8 mouse cellular contexts compared by ENCODE assay signal in the genomic region with DNA sequence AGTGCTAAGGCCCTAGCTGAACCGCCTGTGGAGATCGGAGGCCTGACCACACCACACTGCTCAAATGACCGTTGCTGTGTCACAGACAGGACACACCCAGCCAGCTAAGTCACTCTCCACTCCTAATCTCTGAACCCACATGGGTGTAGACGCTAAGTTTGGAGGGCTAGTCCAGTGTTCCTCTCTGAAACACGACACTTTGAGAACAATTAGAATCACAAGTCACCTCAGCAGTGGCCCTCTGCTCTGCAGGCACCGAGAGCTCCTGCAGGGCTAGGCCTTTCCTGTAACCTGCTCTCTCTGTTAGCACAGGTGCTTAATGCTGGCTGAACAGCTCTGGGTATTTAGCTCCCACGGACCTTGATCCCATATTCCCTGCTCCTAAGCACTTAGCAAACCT. TPM values are rescaled to one million over a fixed set of nuclear protein-coding genes. Genes with fewer than 3 reads are reported as not detected.
DNase-seq lines count a peak whose midpoint lies in the region; ATAC-seq lines count a peak whose summit lies in the region.

No protein-coding gene starts in this region.

- H3K27ac ChIP-seq in hindbrain, embryonic 13.5 days: no peak overlapping the region
- no peak overlapping the region for H3K27ac ChIP-seq in hindbrain, embryonic 11.5 days (ENCODE audit: low read depth, low read length)
- peak overlapping the region; percentile 96 for H3K27ac ChIP-seq in heart, embryonic 16.5 days (ENCODE audit: low read length)

- 44% methylated on average over 7 of the region's 7 CpGs for WGBS in hindbrain, embryonic 13.5 days
- WGBS in hindbrain, embryonic 11.5 days: 42% methylated on average over 7 of the region's 7 CpGs
- 37% methylated on average over 7 of the region's 7 CpGs for WGBS in heart, embryonic 16.5 days

- no peak overlapping the region for H3K4me2 ChIP-seq in hindbrain, embryonic 13.5 days
- H3K4me2 ChIP-seq in hindbrain, embryonic 11.5 days (replicated peaks; ENCODE audit: low read depth, low read length): no peak overlapping the region
- H3K4me2 ChIP-seq in heart, embryonic 16.5 days (ENCODE audit: low read depth, low read length): peak overlapping the region; percentile 17; the same call in 1 of the 2 replicates

- no peaks in the 10 kb centered on the region for H3K27me3 ChIP-seq in hindbrain, embryonic 13.5 days
- no peaks in the 10 kb centered on the region for H3K27me3 ChIP-seq in hindbrain, embryonic 11.5 days (ENCODE audit: control insufficient read depth, insufficient read depth, low read length)
- H3K27me3 ChIP-seq in heart, embryonic 16.5 days (ENCODE audit: control insufficient read depth, insufficient read depth, low read length): no peaks in the 10 kb centered on the region

- no peaks in the 10 kb centered on the region for H3K9me3 ChIP-seq in hindbrain, embryonic 13.5 days
- no peaks in the 10 kb centered on the region for H3K9me3 ChIP-seq in hindbrain, embryonic 11.5 days (ENCODE audit: control insufficient read depth, low read length)
- H3K9me3 ChIP-seq in heart, embryonic 16.5 days (replicated peaks; ENCODE audit: control insufficient read depth, low read length): no peaks in the 10 kb centered on the region

- peaks cover 38% of the 10 kb centered on the region for H3K36me3 ChIP-seq in hindbrain, embryonic 13.5 days
- no peaks in the 10 kb centered on the region for H3K36me3 ChIP-seq in hindbrain, embryonic 11.5 days (ENCODE audit: control insufficient read depth, insufficient read depth, low read length)
- peaks cover 12% of the 10 kb centered on the region for H3K36me3 ChIP-seq in heart, embryonic 16.5 days (ENCODE audit: control insufficient read depth, insufficient read depth)

- H3K9ac ChIP-seq in hindbrain, embryonic 13.5 days: peak overlapping the region; percentile 46
- no peak overlapping the region for H3K9ac ChIP-seq in hindbrain, embryonic 11.5 days (ENCODE audit: low read depth, low read length)
- H3K9ac ChIP-seq in heart, embryonic 16.5 days (ENCODE audit: low read length): peak overlapping the region; percentile 59

- ATAC-seq in hindbrain, embryonic 13.5 days (ENCODE audit: low FRiP score): no peak
- ATAC-seq in hindbrain, embryonic 11.5 days (ENCODE audit: low FRiP score): no peak
- ATAC-seq in heart, embryonic 16.5 days (replicated peaks; ENCODE audit: extremely low read depth, insufficient read depth, low FRiP score): no peak
- peak; percentile 92 for ATAC-seq in megakaryocyte-erythroid progenitor cell, adult 5-6 weeks (replicated peaks; ENCODE audit: low FRiP score, low TSS enrichment, poor library complexity, severe bottlenecking)

- DNase-seq in hindbrain, embryonic 11.5 days (ENCODE audit: low spot score): no peak
- peak; percentile 64 for DNase-seq in c-Kit-negative CD71-positive TER-119-positive erythroid progenitor cells, embryonic 14.5 days (ENCODE audit: low read depth, low spot score)
- DNase-seq in adrenal gland, postnatal 4 days (ENCODE audit: low spot score in 2 of 2): no peak
- no peak for DNase-seq in frontal cortex, postnatal 25 days (ENCODE audit: low spot score in 2 of 2)
- DNase-seq in right cerebral cortex, postnatal 25 days: no peak

- peaks cover 19% of the 10 kb centered on the region for H3K4me1 ChIP-seq in hindbrain, embryonic 13.5 days (replicated peaks)
- no peaks in the 10 kb centered on the region for H3K4me1 ChIP-seq in hindbrain, embryonic 11.5 days (replicated peaks; ENCODE audit: control insufficient read depth, insufficient read depth, low read length)
- peaks cover 26% of the 10 kb centered on the region for H3K4me1 ChIP-seq in heart, embryonic 16.5 days (ENCODE audit: control insufficient read depth, insufficient read depth, low read length)

- no peak overlapping the region for H3K4me3 ChIP-seq in hindbrain, embryonic 13.5 days
- no peak overlapping the region for H3K4me3 ChIP-seq in hindbrain, embryonic 11.5 days (ENCODE audit: low read depth, low read length)
- no peak overlapping the region for H3K4me3 ChIP-seq in heart, embryonic 16.5 days (ENCODE audit: low read length)

RNA-seq across cellular contexts. Expression of a gene that starts 5.9 kb away (rescaled TPM):
- polyA plus RNA-seq in hindbrain, embryonic 13.5 days (2015; fragmentation: Nextera tagmentation; extraction: Ambion mirVana): 43.8 and 46.7 TPM in 2 replicates
- polyA plus RNA-seq in hindbrain, embryonic 11.5 days (2014; fragmentation: Nextera tagmentation; extraction: Ambion mirVana): 38.6 and 40.1 TPM in 2 replicates
- polyA plus RNA-seq in heart, embryonic 16.5 days (2015; fragmentation: Nextera tagmentation; extraction: Ambion mirVana): 42.0 and 44.6 TPM in 2 replicates
- 25.2 and 32.4 TPM in 2 replicates for total RNA-seq in megakaryocyte-erythroid progenitor cell, adult 5-6 weeks (2014; fragmentation: Nextera tagmentation)
- 23.1 and 32.1 TPM in 2 replicates for total RNA-seq in megakaryocyte-erythroid progenitor cell, adult 5-6 weeks (2017)
- 10 to 100 TPM; 36.0 to 36.7 TPM for total RNA-seq in adrenal gland, postnatal 4 days (2021)
